Mouse (Mus musculus) MEL (cell line): Measurements from ENCODE around the gene As3mt. TPM values are rescaled to one million over a fixed set of nuclear protein-coding genes. Genes with fewer than 3 reads are reported as not detected.

Experiments used
- DNase-seq: peaks from one replicate; pipeline ENCODE4 v3.0.0; 2011; ENCODE audit warnings: low read depth, low spot score
- H3K27ac ChIP-seq: 2 replicates; pipeline ENCODE4 v1.5.1; 2012; ENCODE audit warnings: low read depth, mild to moderate bottlenecking, control low read depth, low read length, moderate library complexity; ENCODE audit not compliant: control insufficient read depth
- H3K27me3 ChIP-seq, 2 experiments: fragments of 150-350 bp in 1 of 2; sonication (generic) in 1 of 2; 2 replicates each; pipeline ENCODE4 v1.6.1; 2012; ENCODE audit warnings: low read length in 2 of 2, mild to moderate bottlenecking in 2 of 2, improper control_type of control experiment in 1 of 2, moderate library complexity in 1 of 2; ENCODE audit not compliant: insufficient read depth in 2 of 2, control insufficient read depth in 1 of 2
- H3K36me3 ChIP-seq, 2 experiments: 2 replicates each; pipeline ENCODE4 v1.6.1; 2012 to 2014; ENCODE audit warnings: low read length in 2 of 2, improper control_type of control experiment in 1 of 2, inconsistent platforms in 1 of 2, mild to moderate bottlenecking in 1 of 2; ENCODE audit not compliant: insufficient read depth in 2 of 2, control insufficient read depth in 1 of 2
- H3K4me1 ChIP-seq, 2 experiments: fragments of 150-350 bp in 1 of 2; sonication (generic) in 1 of 2; 2 replicates each; pipeline ENCODE4 v1.6.1; 2012; ENCODE audit warnings: low read length in 2 of 2, improper control_type of control experiment in 1 of 2, mild to moderate bottlenecking in 1 of 2; ENCODE audit not compliant: insufficient read depth in 2 of 2, control insufficient read depth in 1 of 2
- H3K4me3 ChIP-seq, 2 experiments: fragments of 150-350 bp in 1 of 2; sonication (generic) in 1 of 2; 2 replicates each; pipeline ENCODE4 v1.5.1; 2012; ENCODE audit warnings: low read depth in 2 of 2, low read length in 2 of 2, mild to moderate bottlenecking in 2 of 2, moderate library complexity in 2 of 2, control low read depth in 1 of 2, improper control_type of control experiment in 1 of 2; ENCODE audit not compliant: control insufficient read depth in 1 of 2, insufficient read depth in 1 of 2
- H3K79me2 ChIP-seq: 2 replicates; pipeline ENCODE4 v1.6.1; 2012; ENCODE audit warnings: mild to moderate bottlenecking, low read length, moderate library complexity; ENCODE audit not compliant: control insufficient read depth, poor library complexity, insufficient read depth
- H3K9ac ChIP-seq: 2 replicates; pipeline ENCODE4 v1.6.1; 2012; ENCODE audit warnings: low read depth, mild to moderate bottlenecking, control low read depth, low read length, moderate library complexity; ENCODE audit not compliant: control insufficient read depth, poor library complexity, severe bottlenecking
- H3K9me3 ChIP-seq: fragments of 150-350 bp; sonication (generic); replicated peaks from 2 replicates; pipeline ENCODE4 v1.6.1; 2012; ENCODE audit warnings: mild to moderate bottlenecking, low read length, improper control_type of control experiment, moderate library complexity; ENCODE audit not compliant: insufficient read depth
- CHD1 ChIP-seq: IDR thresholded peaks from 2 replicates; pipeline ENCODE4 v1.6.1; 2012; ENCODE audit warnings: low read depth, mild to moderate bottlenecking, inconsistent platforms, low read length, improper control_type of control experiment
- CHD2 ChIP-seq: IDR thresholded peaks from 2 replicates; pipeline ENCODE4 v1.6.1; 2011; ENCODE audit warnings: low read length, improper control_type of control experiment
- E2F4 ChIP-seq: IDR thresholded peaks from 2 replicates; pipeline ENCODE4 v1.6.1; 2011; ENCODE audit warnings: low read depth, low read length, improper control_type of control experiment, borderline replicate concordance
- EP300 ChIP-seq, 2 experiments: IDR thresholded peaks; 2 replicates each; pipeline ENCODE4 v1.6.1; 2011; ENCODE audit warnings: improper control_type of control experiment in 2 of 2, low read length in 2 of 2, low read depth in 1 of 2, mild to moderate bottlenecking in 1 of 2
- ETS1 ChIP-seq: IDR thresholded peaks from 2 replicates; pipeline ENCODE4 v1.6.1; 2012; ENCODE audit warnings: low read depth, mild to moderate bottlenecking, inconsistent platforms, low read length, improper control_type of control experiment, moderate library complexity
- HCFC1 ChIP-seq: IDR thresholded peaks from 2 replicates; pipeline ENCODE4 v1.6.1; 2012; ENCODE audit warnings: low read depth, mild to moderate bottlenecking, inconsistent platforms, low read length, improper control_type of control experiment, moderate library complexity
- KAT2A ChIP-seq: conservative IDR thresholded peaks from 2 replicates; pipeline ENCODE4 v1.6.1; 2012; ENCODE audit warnings: low read depth, low read length, improper control_type of control experiment, inconsistent platforms
- MAFK ChIP-seq: IDR thresholded peaks from 2 replicates; pipeline ENCODE4 v1.6.1; 2011; ENCODE audit warnings: low read depth, mild to moderate bottlenecking, low read length, improper control_type of control experiment, borderline replicate concordance
- MAZ ChIP-seq: IDR thresholded peaks from 2 replicates; pipeline ENCODE4 v1.6.1; 2012; ENCODE audit warnings: low read depth, mild to moderate bottlenecking, inconsistent platforms, low read length, improper control_type of control experiment
- MEF2A ChIP-seq: IDR thresholded peaks from 2 replicates; pipeline ENCODE4 v1.6.1; 2014; ENCODE audit warnings: low read depth, mild to moderate bottlenecking, inconsistent platforms, low read length, improper control_type of control experiment; ENCODE audit not compliant: poor library complexity, insufficient replicate concordance, severe bottlenecking; ENCODE audit errors: extremely low read depth
- MXI1 ChIP-seq: IDR thresholded peaks from 2 replicates; pipeline ENCODE4 v1.6.1; 2011; ENCODE audit warnings: mild to moderate bottlenecking, low read depth, low read length, improper control_type of control experiment
- MYB ChIP-seq: IDR thresholded peaks from 2 replicates; pipeline ENCODE4 v1.6.1; 2011; ENCODE audit warnings: mild to moderate bottlenecking, low read depth, low read length, improper control_type of control experiment
- POLR2A ChIP-seq, 2 experiments: IDR thresholded peaks; 2 replicates each; pipeline ENCODE4 v1.6.1; 2011 to 2012; ENCODE audit warnings: low read length in 2 of 2, mild to moderate bottlenecking in 2 of 2, control low read depth in 1 of 2, improper control_type of control experiment in 1 of 2, low read depth in 1 of 2, moderate library complexity in 1 of 2; ENCODE audit not compliant: control insufficient read depth in 1 of 2, insufficient read depth in 1 of 2, poor library complexity in 1 of 2
- POLR2AphosphoS2 ChIP-seq: IDR thresholded peaks from 2 replicates; pipeline ENCODE4 v1.6.1; 2011; ENCODE audit warnings: low read length, improper control_type of control experiment
- RAD21 ChIP-seq: IDR thresholded peaks from 2 replicates; pipeline ENCODE4 v1.6.1; 2011; ENCODE audit warnings: mild to moderate bottlenecking, low read depth, low read length, improper control_type of control experiment
- SMC3 ChIP-seq: IDR thresholded peaks from 2 replicates; pipeline ENCODE4 v1.6.1; 2011; ENCODE audit warnings: low read depth, low read length, improper control_type of control experiment
- TAL1 ChIP-seq: IDR thresholded peaks from 2 replicates; pipeline ENCODE4 v1.6.1; 2012; ENCODE audit warnings: mild to moderate bottlenecking, inconsistent platforms, low read length, moderate library complexity, mixed read lengths
- USF2 ChIP-seq, 2 experiments: IDR thresholded peaks; 2 replicates each; pipeline ENCODE4 v1.6.1; 2011 to 2012; ENCODE audit warnings: improper control_type of control experiment in 2 of 2, low read length in 2 of 2, borderline replicate concordance in 1 of 2, inconsistent platforms in 1 of 2, low read depth in 1 of 2, mild to moderate bottlenecking in 1 of 2; ENCODE audit not compliant: insufficient read depth in 1 of 2
- ZKSCAN1 ChIP-seq: IDR thresholded peaks from 2 replicates; pipeline ENCODE4 v1.6.1; 2012; ENCODE audit warnings: low read depth, mild to moderate bottlenecking, inconsistent platforms, low read length, improper control_type of control experiment, moderate library complexity
- ZMIZ1 ChIP-seq: IDR thresholded peaks from 2 replicates; pipeline ENCODE4 v1.6.1; 2012; ENCODE audit warnings: low read depth, mild to moderate bottlenecking, inconsistent platforms, low read length, improper control_type of control experiment, moderate library complexity
- polyA plus RNA-seq, 2 experiments: library from polyadenylated mRNA; stranded (reverse) in 1 of 2; unstranded in 1 of 2; fragments of >175 nt in 1 of 2; fragments of >200 nt in 1 of 2; gene quantifications; 2 replicates each; pipeline versions ENCODE4 v1.2.1 to v1.2.4; 2012; ENCODE audit warnings: low replicate concordance in 2 of 2, low read depth in 1 of 2; ENCODE audit not compliant: insufficient read length in 2 of 2, insufficient read depth in 1 of 2, missing spikeins in 1 of 2
- total RNA-seq: library from RNA; depleted of rRNA; stranded (reverse); fragments of 300-350 nt; gene quantifications from 2 replicates; pipeline ENCODE4 v1.2.3, GENCODE M21; 2012; rRNA removed

As3mt gene
- total and polyA plus RNA-seq, 3 experiments = 17.0 to 52.2 TPM; not detected in 1

DNA sequence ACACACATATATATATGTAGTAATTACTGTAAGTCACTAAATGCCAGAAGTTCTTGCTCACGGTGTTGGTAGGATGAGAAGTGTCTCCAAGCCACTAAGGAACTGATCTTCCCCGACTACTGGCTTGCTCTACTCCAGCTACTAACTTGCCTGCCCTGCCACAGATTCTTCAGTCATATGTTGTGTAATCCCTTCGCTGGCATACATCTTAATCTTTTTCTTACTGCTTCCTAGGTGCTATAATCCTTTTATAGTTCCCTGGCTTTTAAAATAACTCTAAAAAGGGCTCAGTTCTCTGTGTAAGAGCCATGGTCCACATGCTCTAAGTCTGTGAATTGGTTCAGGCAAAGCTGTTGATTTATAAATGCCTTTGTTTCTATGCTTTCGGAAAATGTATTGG is 78.4 kb downstream of the As3mt start:
- Histone ChIP-seq H3K36me3 (no peaks in the 10 kb centered on the region), H3K27ac (no peak overlapping the region), H3K79me2 (no peaks in the 10 kb centered on the region), H3K27me3 (no peaks in the 10 kb centered on the region), H3K4me3 (no peak overlapping the region), H3K9me3 (no peaks in the 10 kb centered on the region), H3K9ac (no peak overlapping the region), H3K4me1 (no peaks in the 10 kb centered on the region)
- no peak for DNase-seq
- TF ChIP-seq HCFC1 (no peak), KAT2A (no peak), ETS1 (no peak), MEF2A (no peak), POLR2AphosphoS2 (no peak), CHD1 (no peak), POLR2A (IDR thresholded peaks at IDR 0.05; ENCODE audit: control insufficient read depth in 1 of 2, insufficient read depth in 1 of 2, low read depth in 1 of 2, low read length in 2 of 2, poor library complexity in 1 of 2) (no peak), USF2 (IDR thresholded peaks at IDR 0.05; ENCODE audit: borderline replicate concordance in 1 of 2, insufficient read depth in 1 of 2, low read depth in 1 of 2, low read length in 2 of 2) (no peak), ZMIZ1 (no peak), TAL1 (no peak), MXI1 (no peak), MAZ (no peak), CHD2 (no peak), MAFK (no peak), EP300 (IDR thresholded peaks at IDR 0.05; ENCODE audit: low read depth in 1 of 2, low read length in 2 of 2) (no peak), E2F4 (no peak), RAD21 (no peak), MYB (no peak)

GRCm38 (mm10) chr19:46789782-46790181 is 82.5 kb downstream of the As3mt start:
- no peak overlapping the region for H3K9ac ChIP-seq
- no peak for DNase-seq
- H3K79me2 ChIP-seq = no peaks in the 10 kb centered on the region
- no peaks in the 10 kb centered on the region for H3K36me3 ChIP-seq
- H3K4me1 ChIP-seq = no peaks in the 10 kb centered on the region
- TF ChIP-seq USF2 (IDR thresholded peaks at IDR 0.05; ENCODE audit: borderline replicate concordance in 1 of 2, insufficient read depth in 1 of 2, low read depth in 1 of 2, low read length in 2 of 2) (no peak), SMC3 (no peak), POLR2A (IDR thresholded peaks at IDR 0.05; ENCODE audit: control insufficient read depth in 1 of 2, insufficient read depth in 1 of 2, low read depth in 1 of 2, low read length in 2 of 2, poor library complexity in 1 of 2) (no peak), CHD1 (no peak), CHD2 (no peak), ZKSCAN1 (no peak), E2F4 (no peak)
- H3K4me3 ChIP-seq = no peak overlapping the region
- no peak overlapping the region for H3K27ac ChIP-seq
- no peaks in the 10 kb centered on the region for H3K27me3 ChIP-seq
- H3K9me3 ChIP-seq = no peaks in the 10 kb centered on the region

Other genes starting within 250 kb of the As3mt start
- 19.1 and 21.2 TPM in 2 replicates for gene Trim8, start 205.8 kb upstream of the As3mt start, total RNA-seq
- 10 to 100 TPM in 1 of 2 experiments, not detected in 1; 57.2 TPM for gene Trim8, start 205.8 kb upstream of the As3mt start, polyA plus RNA-seq
- 62.4 and 74.8 TPM in 2 replicates for gene Arl3, start 134.3 kb upstream of the As3mt start, total RNA-seq
- 100 to 1,000 TPM in 1 of 2 experiments, not detected in 1; 123 TPM for gene Arl3, start 134.3 kb upstream of the As3mt start, polyA plus RNA-seq
- gene Sfxn2, start 134.1 kb upstream of the As3mt start, total RNA-seq = 16.1 and 20.3 TPM in 2 replicates
- gene Sfxn2, start 134.1 kb upstream of the As3mt start, polyA plus RNA-seq = 10 to 100 TPM; 21.2 to 36.6 TPM
- 47.0 and 52.9 TPM in 2 replicates for gene Wbp1l, start 108.4 kb upstream of the As3mt start, total RNA-seq
- 10 to 100 TPM in 1 of 2 experiments, not detected in 1; 70.0 TPM for gene Wbp1l, start 108.4 kb upstream of the As3mt start, polyA plus RNA-seq
- not detected in 2 replicates for gene Cyp17a1, start 34.3 kb upstream of the As3mt start, total RNA-seq
- not detected for gene Cyp17a1, start 34.3 kb upstream of the As3mt start, polyA plus RNA-seq
- 4.1 and 5.1 TPM in 2 replicates for gene Borcs7, start 17.6 kb upstream of the As3mt start, total RNA-seq
- gene Borcs7, start 17.6 kb upstream of the As3mt start, polyA plus RNA-seq = 10 to 100 TPM in 1 of 2 experiments, not detected in 1; 11.1 TPM
- gene Cnnm2, start 54.1 kb downstream of the As3mt start, total RNA-seq = 4.0 and 5.7 TPM in 2 replicates
- 10 to 100 TPM in 1 of 2 experiments, not detected in 1; 10.7 TPM for gene Cnnm2, start 54.1 kb downstream of the As3mt start, polyA plus RNA-seq